8 mouse cellular contexts compared by ENCODE assay signal in the genomic region with DNA sequence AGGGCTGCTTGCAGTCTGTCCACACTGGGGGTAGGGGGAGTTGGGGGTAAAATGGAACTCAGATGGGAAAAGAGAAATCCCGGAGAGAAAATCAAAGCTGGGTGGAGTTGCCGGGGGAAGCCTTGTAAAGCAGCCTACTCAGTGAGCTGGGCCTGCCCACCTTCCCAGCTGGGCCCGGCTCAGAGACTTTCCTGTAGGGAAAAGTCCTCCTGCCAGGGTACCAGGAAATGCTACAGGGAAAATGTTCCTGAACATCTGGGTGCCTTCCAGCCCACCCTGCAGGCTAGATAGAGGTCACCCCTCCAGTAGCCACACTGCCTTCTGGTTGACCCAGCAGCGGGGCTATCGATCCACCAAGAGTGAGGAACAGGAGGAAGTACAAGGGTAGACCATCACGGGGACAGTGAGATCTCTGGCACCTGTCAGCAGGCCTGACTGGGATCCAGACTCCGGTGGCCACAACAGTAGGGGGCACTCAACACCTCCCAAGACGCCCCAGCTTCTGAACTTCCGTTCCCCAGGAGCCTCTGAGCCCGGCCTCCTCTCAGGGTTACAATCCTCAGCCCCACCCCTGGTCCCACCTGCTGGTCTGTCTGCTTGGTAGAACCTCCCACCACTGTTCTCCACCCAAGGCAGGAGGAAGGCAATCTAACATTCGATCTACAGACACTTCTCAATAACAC. TPM values are rescaled to one million over a fixed set of nuclear protein-coding genes. Genes with fewer than 3 reads are reported as not detected.
DNase-seq lines count a peak whose midpoint lies in the region; ATAC-seq and TF ChIP-seq lines count a peak whose summit lies in the region.
"Had no signal": no experiment of that assay in that cellular context is flagged by ENCODE, and none has a peak within 500 bp of the region (broad histone marks: within the 10 kb centered on the region; RNA-seq: fewer than 3 reads in every experiment).

No protein-coding gene starts in this region.

- no peaks in the 10 kb centered on the region for H3K36me3 ChIP-seq in midbrain, embryonic 11.5 days (ENCODE audit: control insufficient read depth, insufficient read depth, low read length)
- no peaks in the 10 kb centered on the region for H3K36me3 ChIP-seq in midbrain, embryonic 14.5 days (ENCODE audit: control insufficient read depth, insufficient read depth, low read length)
- peaks cover 5% of the 10 kb centered on the region; the same call in 1 of the 2 replicates for H3K36me3 ChIP-seq in liver, embryonic 12.5 days
- H3K36me3 ChIP-seq in forebrain, embryonic 12.5 days (replicated peaks): no peaks in the 10 kb centered on the region

- H3K4me3 ChIP-seq in midbrain, embryonic 11.5 days (ENCODE audit: low read depth, low read length): no peak overlapping the region
- H3K4me3 ChIP-seq in midbrain, embryonic 14.5 days (replicated peaks; ENCODE audit: low read depth, low read length): no peak overlapping the region
- H3K4me3 ChIP-seq in bone marrow, adult 2 months (replicated peaks; ENCODE audit: control insufficient read depth, low read depth, low read length): no peak overlapping the region
- H3K4me3 ChIP-seq in liver, embryonic 12.5 days: no peak overlapping the region
- no peak overlapping the region for H3K4me3 ChIP-seq in forebrain, embryonic 12.5 days (replicated peaks)

- H3K4me1 ChIP-seq in midbrain, embryonic 11.5 days (ENCODE audit: control insufficient read depth, insufficient read depth, low read length): no peaks in the 10 kb centered on the region
- no peaks in the 10 kb centered on the region for H3K4me1 ChIP-seq in midbrain, embryonic 14.5 days (ENCODE audit: control insufficient read depth, insufficient read depth, low read length)
- no peaks in the 10 kb centered on the region for H3K4me1 ChIP-seq in bone marrow, adult 2 months (ENCODE audit: control insufficient read depth, insufficient read depth, low read length)
- H3K4me1 ChIP-seq in liver, embryonic 12.5 days: peaks cover 30% of the 10 kb centered on the region
- peaks cover 9% of the 10 kb centered on the region; the same call in 1 of the 2 replicates for H3K4me1 ChIP-seq in forebrain, embryonic 12.5 days

- 82% methylated on average over 11 of the region's 11 CpGs for WGBS in midbrain, embryonic 11.5 days
- 70% methylated on average over 11 of the region's 11 CpGs for WGBS in midbrain, embryonic 14.5 days
- WGBS in bone marrow, adult 2 months: 60% methylated on average over 11 of the region's 11 CpGs
- 56% methylated on average over 11 of the region's 11 CpGs for WGBS in liver, embryonic 12.5 days (ENCODE audit: insufficient replicate concordance)
- WGBS in forebrain, embryonic 12.5 days: 82% methylated on average over 11 of the region's 11 CpGs

- no peaks in the 10 kb centered on the region for H3K9me3 ChIP-seq in midbrain, embryonic 11.5 days (ENCODE audit: control insufficient read depth, low read length)
- no peaks in the 10 kb centered on the region for H3K9me3 ChIP-seq in midbrain, embryonic 14.5 days (ENCODE audit: control insufficient read depth, low read length)
- no peaks in the 10 kb centered on the region for H3K9me3 ChIP-seq in liver, embryonic 12.5 days (replicated peaks)
- H3K9me3 ChIP-seq in forebrain, embryonic 12.5 days: no peaks in the 10 kb centered on the region

- peak; percentile 14; the same call in 1 of the 2 replicates for TF ChIP-seq CTCF in bone marrow, adult 2 months (IDR thresholded peaks at IDR 0.05; ENCODE audit: control insufficient read depth, insufficient read depth, low read length)

- H3K9ac ChIP-seq in midbrain, embryonic 11.5 days (ENCODE audit: low read length): no peak overlapping the region; the same call in 1 of the 2 replicates
- no peak overlapping the region for H3K9ac ChIP-seq in midbrain, embryonic 14.5 days (replicated peaks; ENCODE audit: low read length)
- peak overlapping the region; percentile 31; the same call in 1 of the 2 replicates for H3K9ac ChIP-seq in liver, embryonic 12.5 days
- H3K9ac ChIP-seq in forebrain, embryonic 12.5 days: no peak overlapping the region

- TF ChIP-seq POLR2A in bone marrow, adult 2 months (IDR thresholded peaks at IDR 0.05; ENCODE audit: borderline replicate concordance, control insufficient read depth, low read depth, low read length): no peak

- no peaks in the 10 kb centered on the region for H3K27me3 ChIP-seq in midbrain, embryonic 11.5 days (ENCODE audit: control insufficient read depth, insufficient read depth, low read length)
- H3K27me3 ChIP-seq in midbrain, embryonic 14.5 days (ENCODE audit: control insufficient read depth, insufficient read depth, low read length): no peaks in the 10 kb centered on the region
- no peaks in the 10 kb centered on the region for H3K27me3 ChIP-seq in liver, embryonic 12.5 days (replicated peaks)
- no peaks in the 10 kb centered on the region for H3K27me3 ChIP-seq in forebrain, embryonic 12.5 days

- peak; percentile 74 for DNase-seq in midbrain, embryonic 11.5 days (ENCODE audit: low spot score, missing footprints)
- no peak for DNase-seq in midbrain, embryonic 14.5 days
- DNase-seq in thymus, postnatal 10 days (ENCODE audit: low spot score in 2 of 2): peak; percentile 62 to 67
- no peak for DNase-seq in ovary, adult 18-20 months (ENCODE audit: low spot score)
- DNase-seq: gastrocnemius, postnatal 36 days had no signal

- no peak overlapping the region for H3K4me2 ChIP-seq in midbrain, embryonic 11.5 days
- no peak overlapping the region for H3K4me2 ChIP-seq in midbrain, embryonic 14.5 days (ENCODE audit: low read length)
- no peak overlapping the region for H3K4me2 ChIP-seq in liver, embryonic 12.5 days
- H3K4me2 ChIP-seq in forebrain, embryonic 12.5 days: no peak overlapping the region

- ATAC-seq in midbrain, embryonic 11.5 days (ENCODE audit: low FRiP score): no peak
- no peak for ATAC-seq in midbrain, embryonic 14.5 days (ENCODE audit: low FRiP score, low TSS enrichment)
- ATAC-seq in liver, embryonic 12.5 days: peak; percentile 62
- ATAC-seq in forebrain, embryonic 12.5 days (ENCODE audit: low FRiP score): no peak

- H3K27ac ChIP-seq in midbrain, embryonic 11.5 days (ENCODE audit: low read depth, low read length): no peak overlapping the region
- no peak overlapping the region for H3K27ac ChIP-seq in midbrain, embryonic 14.5 days (replicated peaks; ENCODE audit: low read depth, low read length)
- H3K27ac ChIP-seq in bone marrow, adult 2 months (ENCODE audit: control insufficient read depth, insufficient read depth, low read depth, low read length, poor library complexity): no peak overlapping the region
- peak overlapping the region; percentile 20 for H3K27ac ChIP-seq in liver, embryonic 12.5 days
- H3K27ac ChIP-seq in forebrain, embryonic 12.5 days: no peak overlapping the region

RNA-seq across cellular contexts. Expression of a gene that starts 51.5 kb away (rescaled TPM):
- 4.0 and 4.1 TPM in 2 replicates for polyA plus RNA-seq in midbrain, embryonic 11.5 days (2014; fragmentation: Nextera tagmentation; extraction: Ambion mirVana)
- 2.0 and 2.4 TPM in 2 replicates for polyA plus RNA-seq in midbrain, embryonic 14.5 days (2014; fragmentation: Nextera tagmentation; extraction: Ambion mirVana)
- polyA plus RNA-seq in bone marrow, adult 2 months (2011; ENCODE audit: insufficient read depth, insufficient read length, low replicate concordance, missing spikeins): 6.3 and 8.3 TPM in 2 replicates
- polyA plus RNA-seq in liver, embryonic 12.5 days (2016; fragmentation: Nextera tagmentation; extraction: Ambion mirVana): 1.1 and 1.6 TPM in 2 replicates
- 3.7 TPM in 2 replicates for polyA plus RNA-seq in forebrain, embryonic 12.5 days (2016; fragmentation: Nextera tagmentation; extraction: Ambion mirVana)

Comparison
In these comparisons a context has a peak if more than half of its experiments do, and no peak if none do; other contexts are left out.
1. DNase-seq: peak in midbrain, embryonic 11.5 days (single experiment) and thymus, postnatal 10 days (2 of 2); none in midbrain, embryonic 14.5 days (single experiment) and ovary, adult 18-20 months (single experiment).